Mouse (Mus musculus): Measurements from ENCODE around the gene Gpank1.

The Gpank1 gene

DNA sequence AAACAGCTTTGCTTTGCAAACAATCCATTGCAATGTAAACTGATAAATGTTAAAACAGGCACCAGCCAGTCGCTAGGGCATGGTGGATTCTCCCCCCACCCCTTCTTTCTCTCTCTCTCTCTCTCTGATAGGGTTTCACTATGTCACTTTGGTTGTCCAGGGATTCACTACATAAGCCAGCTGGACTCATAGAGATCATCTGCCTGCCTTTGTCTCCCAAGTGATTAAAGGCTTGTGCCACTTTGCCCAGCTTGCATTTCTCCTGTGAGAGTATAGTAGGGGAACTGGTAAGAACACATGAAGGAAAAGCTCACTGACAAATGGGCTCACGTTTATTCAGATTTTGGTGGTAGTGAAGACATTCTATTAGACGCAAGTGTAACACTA lies 10.9 kb downstream of the Gpank1 start:
- no peak for DNase-seq

GRCm38 (mm10) chr17:35133517-35133916 lies 12.3 kb downstream of the Gpank1 start:
- no peak for DNase-seq

- peak; percentile 97 for DNase-seq
These were observed 13.7 kb downstream of the Gpank1 start, which contains the start of gene Bag6 for GRCm38 (mm10) chr17:35134801-35135590. Gene Bag6, plus strand, starts transcription at chr17:35135178.

- DNase-seq, result no peak
These were observed 14.5 kb downstream of the Gpank1 start for GRCm38 (mm10) chr17:35135591-35136320.

GRCm38 (mm10) chr17:35139269-35139668 lies 18.0 kb downstream of the Gpank1 start:
- no peak for DNase-seq

DNA sequence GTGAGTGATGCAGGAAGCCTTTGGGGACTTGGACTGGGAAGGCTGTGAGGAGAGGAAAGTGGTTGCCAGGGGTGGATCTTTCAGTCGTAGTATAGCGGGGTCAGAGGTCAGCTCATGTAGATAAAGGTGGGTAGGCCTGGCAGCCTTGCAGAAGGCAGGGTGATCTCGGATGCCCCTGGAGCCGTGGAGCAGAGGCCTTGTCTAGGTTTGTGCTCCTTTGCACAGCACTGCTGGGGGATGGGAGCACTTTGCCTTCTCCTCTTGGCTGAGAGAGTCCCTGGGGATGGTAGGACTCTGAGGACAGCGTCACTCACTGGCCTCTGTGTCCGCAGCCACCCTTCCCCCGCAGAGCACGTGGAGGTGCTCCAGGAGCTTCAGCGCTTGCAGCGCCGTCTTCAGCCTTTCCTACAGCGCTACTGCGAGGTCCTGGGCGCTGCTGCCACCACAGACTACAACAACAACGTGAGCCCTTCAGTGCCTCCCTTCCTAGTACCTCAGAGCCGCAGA lies 19.3 kb downstream of the Gpank1 start:
- DNase-seq, result no peak

DNA sequence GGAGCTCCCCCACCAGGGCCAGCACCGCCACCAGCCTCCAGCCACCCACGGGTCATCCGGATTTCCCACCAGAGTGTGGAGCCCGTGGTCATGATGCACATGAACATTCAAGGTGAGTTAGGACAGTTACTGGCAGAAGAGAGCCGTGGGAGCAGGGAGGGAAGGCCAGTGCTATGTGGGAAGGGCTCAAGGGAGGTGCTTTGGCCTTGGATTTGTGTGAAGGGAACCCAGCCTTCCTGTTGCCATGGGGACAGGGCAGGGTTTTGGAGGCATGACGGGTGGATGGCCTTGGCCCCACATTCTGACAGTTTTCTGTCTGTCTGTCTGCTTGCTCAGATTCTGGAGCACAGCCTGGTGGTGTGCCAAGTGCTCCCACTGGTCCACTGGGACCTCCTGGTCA lies 20.7 kb downstream of the Gpank1 start:
- no peak for DNase-seq

- no peak for DNase-seq
These were observed 24.9 kb downstream of the Gpank1 start for GRCm38 (mm10) chr17:35146139-35146538.

- DNase-seq, result no peak
These were observed 26.1 kb downstream of the Gpank1 start for GRCm38 (mm10) chr17:35147348-35147747.

DNA sequence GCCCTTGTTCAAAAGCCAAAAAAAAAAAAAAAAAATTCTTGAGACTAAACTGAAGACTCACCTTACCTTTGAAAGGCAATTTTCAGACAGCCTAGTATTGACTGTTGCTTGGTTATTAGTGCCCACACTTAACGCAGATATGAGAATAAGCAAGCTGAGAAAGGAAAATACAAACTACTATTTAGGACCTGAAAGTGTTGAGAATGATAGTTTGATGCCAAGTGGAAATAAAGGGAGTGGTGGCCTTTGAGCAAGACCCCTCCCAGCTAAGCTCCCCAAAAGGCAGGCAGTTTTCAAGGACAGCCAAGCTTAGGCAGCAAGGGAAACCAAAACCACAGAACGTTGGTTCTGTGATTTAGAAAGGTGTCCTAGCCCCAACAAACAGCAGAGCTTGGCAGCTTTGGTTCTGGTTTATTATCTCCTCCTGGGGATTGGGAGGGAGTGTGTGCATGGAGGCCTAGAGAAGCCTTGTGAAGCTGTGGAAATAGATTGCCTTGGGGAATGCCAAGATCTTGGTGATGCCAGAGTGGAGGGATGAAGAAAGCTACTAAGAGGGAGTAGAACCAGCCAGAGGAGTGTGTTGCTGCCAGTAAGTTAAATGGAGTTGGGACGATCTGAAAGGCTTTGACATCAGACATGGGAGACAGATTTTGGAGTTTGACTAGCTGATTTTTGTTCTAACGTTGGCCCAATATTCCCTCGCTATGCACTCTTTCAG lies 26.8 kb downstream of the Gpank1 start:
- no peak for DNase-seq

DNA sequence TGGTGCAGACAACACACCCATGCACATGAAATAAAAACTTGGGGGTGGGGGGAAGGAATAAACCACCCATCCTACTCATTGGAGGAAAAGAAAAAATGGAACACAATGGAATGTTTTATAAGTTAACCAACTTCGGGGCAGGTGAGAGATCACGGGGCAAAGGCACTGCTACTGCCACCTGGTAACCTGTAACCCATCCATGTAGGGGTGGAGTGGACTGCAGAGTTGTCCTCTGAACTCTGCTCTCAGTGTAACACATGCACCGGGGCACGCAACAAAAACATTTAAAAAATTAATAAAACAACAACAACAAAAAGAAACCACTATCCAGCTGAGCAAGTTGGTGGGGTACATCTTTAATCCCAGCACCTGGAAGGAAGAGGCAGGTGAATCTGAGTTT lies 30.9 kb downstream of the Gpank1 start:
- no peak for DNase-seq

DNA sequence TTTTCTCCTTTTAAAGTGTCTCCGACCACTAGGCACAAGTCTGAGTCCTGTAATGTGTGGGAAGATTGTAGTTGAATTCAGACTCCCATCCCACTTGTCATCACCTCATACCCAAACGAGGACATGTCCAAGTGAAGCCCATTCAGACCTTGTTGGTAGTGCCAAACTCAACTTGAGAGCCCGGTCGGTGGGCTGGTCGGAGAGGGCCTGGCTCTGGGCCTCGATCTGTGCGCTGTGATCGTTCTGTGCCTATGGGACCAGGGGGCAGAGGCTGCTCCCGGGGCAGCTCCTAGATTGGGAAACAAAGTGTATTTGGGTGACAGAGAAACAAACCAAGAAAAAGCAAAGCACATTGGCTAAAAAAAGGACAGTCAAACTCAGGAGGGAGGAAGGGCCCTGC lies 31.8 kb downstream of the Gpank1 start:
- no peak for DNase-seq

DNA sequence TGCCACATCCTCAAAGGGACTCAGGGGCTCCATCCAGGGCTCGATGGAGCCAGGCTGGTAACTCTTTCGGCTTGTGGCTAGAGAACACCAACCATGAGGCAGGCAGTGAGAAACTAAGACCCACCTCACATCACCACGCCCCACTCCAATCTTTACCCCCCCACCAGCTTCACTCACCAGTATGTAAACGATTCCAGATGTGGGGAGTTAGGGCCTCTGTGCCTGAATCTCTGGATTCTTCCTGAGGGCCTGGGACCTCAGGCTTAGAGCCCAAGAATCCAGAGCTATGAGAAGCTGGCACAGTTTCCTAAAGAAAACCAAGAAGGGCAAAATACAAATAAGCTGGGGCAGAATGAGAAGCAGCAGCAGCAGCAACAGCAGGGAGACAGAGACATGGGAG lies 32.7 kb downstream of the Gpank1 start:
- no peak for DNase-seq

- DNase-seq, result peak in 1 of 2 experiments; percentile 15
These were observed 33.4 kb downstream of the Gpank1 start for GRCm38 (mm10) chr17:35154616-35155015.

GRCm38 (mm10) chr17:35155451-35155850 lies 34.2 kb downstream of the Gpank1 start:
- peak in 1 of 2 experiments; percentile 26 for DNase-seq

- DNase-seq, result no peak
These were observed 35.4 kb downstream of the Gpank1 start for GRCm38 (mm10) chr17:35156461-35157200.

GRCm38 (mm10) chr17:35157254-35157653 lies 36.0 kb downstream of the Gpank1 start:
- DNase-seq, result no peak

DNA sequence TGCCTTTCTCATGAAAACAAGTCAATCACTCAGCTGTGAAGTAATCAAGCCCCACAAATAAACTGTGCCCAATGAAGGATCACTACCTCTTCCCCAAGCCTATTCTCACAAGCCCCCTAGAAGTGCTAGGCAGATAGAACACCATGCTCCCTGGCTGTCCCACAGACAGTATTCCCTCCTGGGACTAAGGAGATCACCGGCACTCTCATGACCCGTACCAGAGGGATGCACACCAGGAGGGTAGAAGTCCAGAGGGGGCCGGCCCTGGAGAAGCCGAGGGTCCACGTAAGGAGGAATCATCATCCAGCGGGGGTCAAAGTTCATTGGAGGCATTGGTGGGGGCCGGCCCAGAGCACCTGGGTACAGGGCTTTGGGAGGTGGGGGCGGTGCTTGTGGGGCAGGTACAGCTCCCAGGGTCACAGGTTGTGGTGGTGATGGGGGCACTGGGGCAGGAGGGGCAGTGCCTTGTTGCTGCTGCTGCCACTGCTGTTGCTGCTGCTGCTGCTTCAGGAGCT lies 36.5 kb downstream of the Gpank1 start:
- no peak for DNase-seq

GRCm38 (mm10) chr17:35158850-35159593 lies 37.8 kb downstream of the Gpank1 start:
- no peak for DNase-seq

- DNase-seq, result peak in 1 of 2 experiments; percentile 51
These were observed 38.4 kb downstream of the Gpank1 start for GRCm38 (mm10) chr17:35159638-35160037.

DNA sequence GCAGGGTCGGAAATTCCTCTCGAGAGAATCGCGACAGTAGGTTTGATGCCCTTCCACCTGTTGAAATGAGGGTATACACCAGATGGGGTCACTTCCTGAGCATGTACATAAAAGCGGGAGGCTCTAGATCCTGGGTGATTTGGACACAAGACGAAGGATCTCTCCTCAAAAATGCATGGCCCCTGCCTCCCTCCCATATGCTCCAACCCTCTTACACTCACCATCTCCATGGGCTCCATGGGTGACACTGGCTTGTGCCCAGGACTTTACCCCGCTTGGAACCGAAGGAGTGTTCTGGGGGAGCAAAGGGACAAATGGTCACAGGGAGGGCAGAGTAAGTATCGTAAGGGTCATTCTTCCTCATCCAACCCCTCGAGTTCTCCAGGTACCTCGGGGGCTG lies 40.2 kb downstream of the Gpank1 start:
- no peak for DNase-seq

DNA sequence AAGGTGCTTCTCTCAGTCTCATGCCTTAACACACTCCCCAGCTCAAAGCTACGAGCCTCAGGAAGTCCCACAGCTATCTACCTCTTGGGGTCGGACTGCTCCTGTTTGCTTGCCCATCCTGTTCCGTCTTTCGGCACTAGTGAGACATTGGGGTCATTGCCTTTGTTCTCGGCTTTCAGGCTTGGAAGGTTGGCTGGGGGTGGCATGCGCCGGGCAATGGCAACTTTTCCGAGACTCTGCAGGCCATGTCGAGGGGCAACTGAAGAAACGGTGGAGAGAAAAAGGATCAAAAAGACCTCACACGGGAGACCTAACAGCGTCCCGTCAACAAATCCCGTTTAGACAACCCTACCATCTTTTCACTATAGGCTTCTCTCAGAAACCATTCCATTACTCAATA lies 40.9 kb downstream of the Gpank1 start:
- no peak for DNase-seq
